ENCODE assay signal across 12 mouse cellular contexts in genomic region chr9:15002995-15003613, GRCm38 (mm10). TPM values are rescaled to one million over a fixed set of nuclear protein-coding genes. Genes with fewer than 3 reads are reported as not detected.
A peak's percentile ranks its signal among the peaks of the same experiment; 100 is the strongest.
DNase-seq lines count a peak whose midpoint lies in the region; ATAC-seq lines count a peak whose summit lies in the region.
"Had no signal": no experiment of that assay in that cellular context is flagged by ENCODE, and none has a peak within 500 bp of the region (broad histone marks: within the 10 kb centered on the region; RNA-seq: fewer than 3 reads in every experiment).

No protein-coding gene starts in this region.

- peak; percentile 63 for ATAC-seq in forebrain, embryonic 14.5 days
- no peak for ATAC-seq in erythroblast, adult 5-6 weeks (replicated peaks; ENCODE audit: low FRiP score, poor library complexity, severe bottlenecking)
- ATAC-seq: lung, postnatal 0 days had no signal

- H3K9ac ChIP-seq in forebrain, embryonic 14.5 days (ENCODE audit: low read length): no peak overlapping the region

- H3K27me3 ChIP-seq in forebrain, embryonic 14.5 days (replicated peaks; ENCODE audit: control insufficient read depth, insufficient read depth, low read length): no peaks in the 10 kb centered on the region

- H3K36me3 ChIP-seq in forebrain, embryonic 14.5 days (ENCODE audit: control insufficient read depth, insufficient read depth, low read length): peaks cover 43% of the 10 kb centered on the region

- H3K4me1 ChIP-seq in forebrain, embryonic 14.5 days (ENCODE audit: control insufficient read depth, insufficient read depth, low read length): peaks cover 9% of the 10 kb centered on the region; the same call in 1 of the 2 replicates

- peak; percentile 26 for DNase-seq in thymus, postnatal 14 days
- DNase-seq in thymus, postnatal 36 days: no peak
- DNase-seq in brain, adult 2 months (ENCODE audit: low read depth, low spot score): peak; percentile 47
- peak; percentile 75 for DNase-seq in forebrain, embryonic 14.5 days (ENCODE audit: low spot score)
- DNase-seq in left cerebral cortex, adult 9 months (ENCODE audit: low spot score in 2 of 2): no peak
- no peak for DNase-seq in right cerebral cortex, postnatal 10 days (ENCODE audit: low spot score in 2 of 2)
- DNase-seq: gastrocnemius, postnatal 10 days; heart, postnatal 14 days had no signal

- H3K4me2 ChIP-seq in forebrain, embryonic 14.5 days (ENCODE audit: low read length): no peak overlapping the region

- H3K9me3 ChIP-seq in forebrain, embryonic 14.5 days (replicated peaks; ENCODE audit: control insufficient read depth, low read length): no peaks in the 10 kb centered on the region

- H3K27ac ChIP-seq in forebrain, embryonic 14.5 days (ENCODE audit: low read depth, low read length): 0 out of 2 replicates have a peak overlapping the region, but pooled peaks have one; percentile 17
- H3K27ac ChIP-seq: kidney, postnatal 0 days had no signal

- 6% methylated on average over 6 of the region's 6 CpGs for WGBS in forebrain, embryonic 14.5 days

- no peak overlapping the region for H3K4me3 ChIP-seq in forebrain, embryonic 14.5 days (ENCODE audit: low read depth, low read length)
- H3K4me3 ChIP-seq: myocyte had no signal

RNA-seq across cellular contexts. Expression of gene Panx1, which starts 42.2 kb away (rescaled TPM):
- polyA plus RNA-seq in forebrain, embryonic 14.5 days (2014; fragmentation: Nextera tagmentation; extraction: Ambion mirVana): 173 and 183 TPM in 2 replicates
- total RNA-seq in erythroblast, adult 5-6 weeks (2015; ENCODE audit: low replicate concordance): 0.42 and 0.77 TPM in 2 replicates
- 0.42 and 1.3 TPM in 2 replicates for total RNA-seq in erythroblast, adult 5-6 weeks (2017; ENCODE audit: low replicate concordance)

Comparison
In these comparisons a context has a peak if more than half of its experiments do, and no peak if none do; other contexts are left out.
1. DNase-seq: peak in thymus, postnatal 14 days (single experiment), brain, adult 2 months (single experiment) and forebrain, embryonic 14.5 days (single experiment); none in thymus, postnatal 36 days (0 of 2), left cerebral cortex, adult 9 months (0 of 2) and right cerebral cortex, postnatal 10 days (0 of 2).